Mouse (Mus musculus): ENCODE measurements around the gene Rap1gap.

DNA sequence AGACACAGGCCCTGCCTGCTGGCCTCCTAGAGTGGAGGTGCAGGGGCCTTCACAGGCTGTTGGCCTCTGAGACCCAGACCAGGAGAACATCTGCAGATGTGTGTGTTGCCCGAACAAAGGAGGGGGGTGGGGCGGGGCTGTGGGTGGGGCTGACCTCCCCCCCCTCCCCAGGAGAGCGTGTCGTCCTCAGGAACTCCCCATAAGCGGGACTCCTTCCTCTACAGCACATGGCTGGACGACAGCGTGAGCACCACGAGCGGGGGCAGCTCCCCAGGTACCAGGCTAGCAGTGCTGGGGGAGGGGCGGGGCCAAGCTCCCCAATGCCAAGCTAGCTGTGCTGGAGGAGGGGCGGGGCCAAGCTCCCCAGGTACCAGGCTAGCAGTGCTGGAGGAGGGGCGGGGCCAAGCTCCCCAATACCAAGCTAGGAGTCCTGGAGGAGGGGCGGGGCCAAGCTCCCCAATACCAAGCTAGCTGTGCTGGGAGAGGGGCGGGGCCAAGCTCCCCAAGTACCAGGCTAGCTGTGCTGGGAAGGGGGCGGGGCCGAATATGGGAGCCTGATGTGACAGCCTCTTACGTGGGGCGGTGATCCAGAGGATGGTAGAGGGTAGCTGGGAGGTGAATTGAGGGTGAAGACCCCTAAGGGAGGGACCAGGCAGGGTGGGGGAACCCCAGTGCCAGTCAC is 63.1 kb downstream of the Rap1gap start:
- TF ChIP-seq CTCF (IDR thresholded peaks at IDR 0.05; ENCODE audit: borderline replicate concordance, extremely low read depth, insufficient read depth, insufficient read length) (no peak), POLR2A (IDR thresholded peaks at IDR 0.05; ENCODE audit: borderline replicate concordance, extremely low read depth, insufficient read depth, insufficient read length, poor library complexity, severe bottlenecking) (no peak)
